Mouse (Mus musculus) c-Kit-positive CD71-negative TER-119-negative erythroid progenitor cells, embryonic 14.5 days (primary cell): ENCODE data around the gene Polr3g.
A peak's percentile ranks its signal among the peaks of the same experiment; 100 is the strongest.
"Not testable (repeated sequence)": the region's sequence is repeated elsewhere in the genome, so short reads cannot be mapped to it uniquely, and the experiment has no call there.

Experiments used
- DNase-seq: peaks from one replicate; pipeline ENCODE4 v3.0.0-alpha.2; 2013; ENCODE audit warnings: low read depth

Gene Polr3g

GRCm38 (mm10) chr13:81689587-81689986 is 21.2 kb downstream of the Polr3g start:
- DNase-seq = no peak

GRCm38 (mm10) chr13:81684884-81685283 is 25.9 kb downstream of the Polr3g start:
- no peak for DNase-seq

GRCm38 (mm10) chr13:81684258-81684657 is 26.6 kb downstream of the Polr3g start:
- DNase-seq = no peak

GRCm38 (mm10) chr13:81683107-81683506 is 27.7 kb downstream of the Polr3g start:
- no peak for DNase-seq

DNA sequence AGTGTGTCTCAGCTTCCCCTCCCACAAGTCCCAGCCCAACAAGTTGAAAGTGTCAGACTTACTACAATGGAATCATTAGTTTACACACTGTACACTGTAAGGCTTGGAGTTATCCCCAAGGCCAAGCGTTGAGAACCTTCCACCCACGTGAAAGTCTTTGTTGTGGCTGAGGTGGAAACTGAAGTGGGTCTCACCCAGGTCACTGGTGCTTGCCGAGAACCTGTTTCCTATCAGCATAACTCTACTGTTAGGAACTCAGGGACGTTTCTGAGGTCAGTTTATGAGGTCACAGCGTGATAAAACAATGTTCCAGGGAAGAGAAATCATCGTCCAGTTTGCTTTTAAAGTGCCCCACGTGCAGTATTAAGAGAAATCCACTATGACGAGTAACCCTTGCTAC is 35.5 kb downstream of the Polr3g start:
- no peak for DNase-seq

GRCm38 (mm10) chr13:81667713-81668112 is 43.1 kb downstream of the Polr3g start:
- no peak for DNase-seq

DNA sequence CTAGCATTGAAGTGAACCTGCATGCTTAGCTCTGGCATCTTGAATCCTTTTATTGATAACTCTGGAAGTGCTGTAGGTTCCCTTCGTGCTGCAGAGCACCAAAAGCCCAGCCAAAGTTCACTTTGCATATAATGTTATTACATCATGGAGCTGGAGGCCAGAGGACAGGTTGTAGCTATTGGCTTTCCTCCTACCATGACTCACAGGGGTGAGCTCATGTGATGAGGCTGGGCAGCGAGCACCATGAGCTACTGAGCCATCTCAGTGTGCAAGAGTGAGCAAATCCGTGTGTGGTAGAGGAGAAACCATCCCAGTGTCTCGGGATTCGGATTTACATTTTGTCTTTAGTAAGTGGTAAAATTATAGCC is 46.5 kb downstream of the Polr3g start:
- no peak for DNase-seq

GRCm38 (mm10) chr13:81663566-81664330 is 47.1 kb downstream of the Polr3g start:
- DNase-seq = no peak

- DNase-seq = no peak
These were observed 52.6 kb downstream of the Polr3g start for GRCm38 (mm10) chr13:81658053-81658752.

DNA sequence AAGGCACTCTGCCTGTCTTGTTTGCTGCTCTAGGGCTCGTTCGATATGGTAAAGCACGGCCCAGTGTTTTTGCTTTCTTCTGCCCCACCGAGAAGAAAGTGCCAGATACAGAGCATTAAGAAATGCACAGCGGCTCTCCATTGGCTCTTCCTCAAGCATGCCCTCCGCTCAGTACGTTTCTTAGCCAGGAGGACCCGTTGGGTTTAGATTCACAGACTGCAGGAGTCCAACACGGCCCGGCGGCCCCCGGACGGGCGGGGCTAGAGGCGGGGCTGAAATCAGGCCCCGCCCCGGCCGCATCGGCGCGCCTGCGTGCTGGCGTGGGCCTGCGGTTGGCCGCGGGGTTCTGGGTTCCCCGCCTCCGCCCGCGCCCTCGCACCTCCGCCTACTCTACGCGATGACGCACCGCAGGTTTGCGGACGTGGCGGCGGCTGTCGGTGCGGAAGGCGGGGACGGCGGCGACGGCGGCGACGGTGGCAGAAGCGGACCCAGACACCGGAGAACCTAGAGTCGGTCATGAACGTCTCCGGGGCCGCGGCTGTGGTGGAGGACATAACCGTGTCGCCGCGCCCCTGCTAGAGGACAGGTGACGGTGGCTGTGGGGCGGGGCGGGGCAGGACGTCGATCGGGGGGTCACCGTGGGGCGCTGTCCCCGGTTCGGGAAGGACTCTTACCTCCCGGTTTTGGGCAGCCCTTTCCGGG is 53.3 kb downstream of the Polr3g start, which contains the start of gene Lysmd3:
Lysmd3 (plus strand) TSS at position 313 of the 702 bp plus-strand sequence.
- DNase-seq = peak; percentile 67

GRCm38 (mm10) chr13:81657008-81657350 is 53.8 kb downstream of the Polr3g start:
- DNase-seq = no peak

DNA sequence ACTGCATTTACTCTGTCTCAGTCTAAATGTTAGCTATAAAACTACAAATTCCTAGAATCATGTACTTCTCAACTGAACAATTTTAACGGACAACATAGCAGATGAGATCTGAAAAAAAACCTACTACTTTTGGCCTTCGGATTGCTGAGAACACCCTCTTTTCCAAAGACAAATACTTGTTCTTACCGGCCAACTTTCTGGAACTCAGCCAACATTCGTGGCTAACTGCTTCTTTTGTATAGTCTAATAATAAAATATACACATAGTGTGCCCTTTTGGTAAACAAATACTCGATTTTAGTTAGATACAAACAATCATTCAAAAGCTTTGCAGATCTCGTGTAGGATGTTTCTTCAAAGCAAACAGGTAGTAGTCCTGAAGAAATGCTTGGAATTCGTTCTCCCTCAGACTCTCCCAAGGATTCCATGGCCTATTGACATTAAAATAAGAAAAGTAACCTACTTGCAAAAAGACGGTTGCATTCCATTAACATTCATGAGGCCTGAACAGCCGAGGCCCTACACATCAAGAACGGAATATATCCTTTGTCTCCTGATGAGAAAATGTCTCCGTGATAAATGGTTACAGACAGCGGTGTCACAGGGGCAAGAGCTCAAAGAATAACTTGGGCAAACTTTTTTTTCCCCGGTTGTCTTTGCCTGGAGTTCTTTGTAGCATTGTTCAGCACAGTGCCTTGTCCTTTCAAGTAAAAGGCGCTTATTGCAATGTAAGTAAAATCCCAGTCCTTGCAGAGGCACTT is 54.5 kb downstream of the Polr3g start:
- no peak for DNase-seq

- not testable (repeated sequence) for DNase-seq
These were observed 60.4 kb downstream of the Polr3g start for GRCm38 (mm10) chr13:81650382-81650781.

- no peak for DNase-seq
These were observed 64.5 kb downstream of the Polr3g start for GRCm38 (mm10) chr13:81646348-81646747.

DNA sequence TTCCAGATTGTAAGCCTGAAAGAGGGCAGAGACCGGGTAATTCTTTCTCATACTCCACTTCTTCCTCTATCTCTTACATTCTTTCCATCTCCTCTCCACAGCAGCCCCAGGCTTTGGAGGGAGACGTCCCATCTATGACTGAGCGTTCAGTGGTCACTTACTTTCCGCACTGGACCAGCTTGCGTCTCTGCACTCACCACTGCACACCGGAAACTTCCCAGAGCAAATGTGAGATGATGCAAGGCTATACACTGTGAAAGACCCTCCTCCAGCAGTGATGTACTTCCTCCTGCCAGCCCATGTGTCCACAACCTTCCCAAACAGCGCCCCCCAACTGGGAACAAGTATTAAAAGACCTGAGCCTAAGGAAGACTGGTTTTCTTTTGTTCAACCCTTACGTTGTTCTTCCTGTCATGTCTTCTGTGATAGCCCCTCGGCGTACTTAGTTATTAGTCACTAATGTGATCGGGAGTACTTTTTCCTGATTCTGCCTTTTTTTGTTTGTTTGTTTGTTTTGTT is 66.7 kb downstream of the Polr3g start:
- no peak for DNase-seq

DNA sequence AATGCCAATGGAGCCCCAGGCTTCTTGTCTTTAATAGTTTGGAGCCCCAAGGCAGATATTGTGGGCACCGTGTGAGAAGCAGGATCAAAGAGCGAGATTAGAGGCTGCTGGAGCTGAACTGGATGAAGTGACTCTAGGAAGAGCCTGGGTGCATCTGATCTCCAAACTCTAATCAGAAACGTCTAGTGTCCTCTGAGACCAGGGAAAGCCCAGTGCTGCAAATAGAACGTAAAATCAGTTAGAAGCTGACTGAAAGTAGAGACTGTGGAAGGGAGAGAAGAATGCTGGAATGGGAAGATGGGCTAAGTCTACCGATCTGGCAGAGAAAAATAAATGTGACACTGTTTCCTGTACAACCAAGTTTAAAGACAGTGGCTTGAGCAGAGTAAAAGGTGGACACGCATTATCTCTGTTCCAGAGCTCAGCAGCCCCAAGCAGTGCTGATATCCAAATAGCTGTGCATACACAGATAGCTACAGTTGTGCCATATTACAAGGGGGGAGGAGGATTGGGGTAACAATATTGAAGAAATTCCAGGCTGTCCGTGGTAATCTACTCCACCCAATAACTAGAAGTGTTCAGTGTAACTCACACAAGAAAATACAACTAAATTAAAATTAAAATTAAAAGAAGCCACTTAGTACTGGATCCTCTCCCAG is 68.2 kb downstream of the Polr3g start:
- DNase-seq = no peak

DNA sequence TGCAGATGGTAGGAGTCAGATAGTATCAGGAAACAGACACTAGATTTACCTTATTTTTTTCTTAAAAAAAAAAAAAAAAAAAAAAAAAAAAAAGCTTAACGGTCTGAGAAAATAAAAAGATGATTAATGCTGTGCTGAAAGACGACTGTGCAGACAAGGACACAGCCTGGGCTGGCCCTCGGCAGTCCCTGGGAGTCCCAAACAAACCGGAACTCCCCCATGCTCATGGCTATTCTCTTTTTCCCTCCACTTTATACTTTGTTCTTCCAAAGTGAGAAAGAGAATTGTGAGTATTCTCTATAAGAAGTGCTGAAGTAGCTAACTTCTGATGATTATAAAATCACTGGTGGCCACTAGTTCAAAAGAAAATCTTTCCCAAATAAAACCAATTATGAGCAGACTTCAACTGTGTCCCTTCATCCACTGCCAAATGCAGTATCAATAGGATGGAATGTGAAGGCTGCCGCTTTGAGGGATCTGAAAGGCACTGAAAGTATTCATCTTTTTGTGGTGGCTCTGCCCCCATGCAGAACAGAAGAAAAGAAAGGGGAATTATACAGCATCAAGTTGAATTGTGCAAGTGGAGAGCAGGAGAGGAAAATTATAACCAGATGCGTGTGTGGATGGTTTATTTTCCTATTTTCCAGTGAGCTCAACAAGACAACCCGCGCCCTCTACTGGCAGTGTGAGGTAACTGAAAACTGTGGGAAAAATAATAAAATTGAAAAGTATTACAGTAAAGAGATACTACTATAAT is 69.3 kb downstream of the Polr3g start:
- DNase-seq = no peak

DNA sequence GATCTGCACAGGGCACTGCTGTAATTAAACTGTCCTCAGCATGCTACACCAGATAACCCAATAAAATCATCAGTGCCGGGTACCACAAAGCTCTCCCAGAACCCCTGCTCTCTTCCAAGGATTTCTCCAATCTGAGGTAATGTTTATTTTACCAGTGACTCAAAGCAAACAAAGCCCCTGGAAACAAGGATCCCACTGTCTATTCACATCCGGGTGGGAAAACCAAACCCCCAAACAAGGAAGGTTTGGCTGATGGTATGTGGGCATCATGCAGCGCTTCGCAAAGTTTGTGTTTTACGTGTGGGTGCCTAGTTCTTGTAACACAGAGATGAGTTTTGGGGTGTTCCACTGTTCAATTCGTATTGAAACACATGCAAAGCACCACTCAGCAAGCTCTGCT is 69.9 kb downstream of the Polr3g start:
- no peak for DNase-seq

DNA sequence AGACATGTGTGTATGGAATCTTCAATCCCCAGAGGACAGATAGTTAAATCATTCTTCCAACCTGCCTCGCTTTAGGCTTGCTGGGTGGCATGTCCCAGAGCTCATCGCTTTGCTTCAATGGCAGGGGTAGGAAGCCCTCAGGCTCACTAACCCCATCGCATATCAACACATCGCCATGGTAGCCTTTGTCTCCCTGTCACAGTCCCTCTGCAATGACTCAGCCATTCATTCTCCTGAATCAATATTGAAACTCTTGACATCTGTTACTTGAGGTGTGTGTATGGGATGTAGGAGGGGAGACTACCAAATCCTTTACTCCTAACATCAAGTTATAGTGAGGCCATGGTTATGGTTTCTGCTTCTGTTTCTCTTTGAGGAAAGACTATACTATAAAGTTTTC is 71.2 kb downstream of the Polr3g start:
- no peak for DNase-seq

DNA sequence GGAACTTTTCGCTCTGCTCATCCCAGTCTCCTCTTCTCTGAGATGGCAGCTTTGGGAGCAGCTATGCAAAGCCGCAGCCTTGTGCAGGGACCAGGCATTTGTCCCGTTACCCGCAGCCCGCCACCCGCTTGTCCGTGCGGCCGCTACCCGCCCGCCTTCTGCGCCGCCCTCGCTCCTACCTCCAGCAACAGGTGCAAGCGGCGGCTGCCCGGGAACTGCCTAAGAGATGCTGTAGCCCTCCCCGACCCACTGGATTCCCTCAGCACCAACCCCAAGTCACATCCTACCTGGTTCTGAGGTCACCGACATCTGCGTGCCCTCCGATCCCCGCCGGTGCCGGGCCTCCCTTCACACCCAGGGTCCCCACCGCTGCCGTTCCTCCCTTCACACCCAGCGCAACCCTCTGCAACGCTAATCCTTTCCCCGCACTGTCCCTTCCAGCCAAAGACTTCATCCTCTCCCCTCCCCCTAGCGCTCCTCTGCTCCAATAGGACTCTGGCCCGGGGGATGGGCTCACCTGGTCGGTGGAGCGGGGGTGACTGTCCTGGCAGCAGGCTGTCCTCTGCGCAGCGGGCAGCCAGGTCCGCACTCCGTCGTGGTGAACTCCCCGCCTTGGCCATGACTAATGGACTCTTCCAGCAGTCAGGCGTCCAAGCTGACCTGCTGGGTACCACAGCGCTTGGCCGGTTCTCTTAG is 77.9 kb downstream of the Polr3g start, which contains the start of gene Adgrv1:
Adgrv1 (minus strand) TSS at position 435 of the 696 bp plus-strand sequence.
- DNase-seq = no peak
